Mouse (Mus musculus): ENCODE data around the gene Vmn1r155. TPM values are rescaled to one million over a fixed set of nuclear protein-coding genes. Genes with fewer than 3 reads are reported as not detected.
"Not testable (repeated sequence)": the region's sequence is repeated elsewhere in the genome, so short reads cannot be mapped to it uniquely, and the experiment has no call there.

Vmn1r155 gene
- not detected for total RNA-seq (2021)
- long read RNA-seq, experiment 1: 0 reads
- long read RNA-seq, experiment 2: 0 reads

- DNase-seq (ENCODE audit: low spot score in 2 of 2): not testable (repeated sequence)
These were observed at the start of gene Vmn1r155 for GRCm38 (mm10) chr7:22657718-22658117. Gene Vmn1r155 (plus strand): TSS chr7:22658018.

- DNase-seq (ENCODE audit: low spot score in 2 of 2): not testable (repeated sequence)
These were observed 34.4 kb downstream of the Vmn1r155 start, which contains the start of gene Gm8693 for GRCm38 (mm10) chr7:22692217-22692616. Gene Gm8693 (minus strand): TSS chr7:22692317.

Other genes with a start within 250 kb of the Vmn1r155 start
- not detected for gene Vmn1r148, start 244.4 kb upstream of the Vmn1r155 start, total RNA-seq (2021)
- not detected for gene Vmn1r149, start 219.8 kb upstream of the Vmn1r155 start, total RNA-seq (2021)
- not detected for gene Gm10665, start 193.9 kb upstream of the Vmn1r155 start, total RNA-seq (2021)
- not detected for gene Vmn1r151, start 158.3 kb upstream of the Vmn1r155 start, total RNA-seq (2021)
- not detected for gene Vmn1r152, start 135.1 kb upstream of the Vmn1r155 start, total RNA-seq (2021)
- not detected for gene Gm8677, start 123.1 kb upstream of the Vmn1r155 start, total RNA-seq (2021)
- not detected for gene Gm4201, start 92.7 kb upstream of the Vmn1r155 start, total RNA-seq (2021)
- not detected for gene Gm4565, start 69.9 kb upstream of the Vmn1r155 start, total RNA-seq (2021)
- gene Gm8693, start 34.3 kb downstream of the Vmn1r155 start, total RNA-seq (2021): not detected
- gene Gm4567, start 61.7 kb downstream of the Vmn1r155 start, total RNA-seq (2021): not detected
- not detected for gene Vmn1r157, start 103.7 kb downstream of the Vmn1r155 start, total RNA-seq (2021)
- not detected for gene Vmn1r158, start 132.8 kb downstream of the Vmn1r155 start, total RNA-seq (2021)
- not detected for gene Vmn1r159, start 185.6 kb downstream of the Vmn1r155 start, total RNA-seq (2021)
- not detected for gene Vmn1r160, start 213.2 kb downstream of the Vmn1r155 start, total RNA-seq (2021)